Mouse (Mus musculus) ES-Bruce4 (cell line): ENCODE measurements around the gene Sik3. TPM values are rescaled to one million over a fixed set of nuclear protein-coding genes. Genes with fewer than 3 reads are reported as not detected.
"Not testable (repeated sequence)": the region's sequence is repeated elsewhere in the genome, so short reads cannot be mapped to it uniquely, and the experiment has no call there.

Experiments
- H3K27ac ChIP-seq: 2 replicates; pipeline ENCODE4 v1.5.1; 2012; ENCODE audit warnings: low read length, inconsistent platforms; ENCODE audit not compliant: insufficient read depth
- H3K27me3 ChIP-seq: 2 replicates; pipeline ENCODE4 v1.6.1; 2012; ENCODE audit warnings: mild to moderate bottlenecking, low read length, inconsistent platforms; ENCODE audit not compliant: control insufficient read depth, poor library complexity, insufficient read depth, severe bottlenecking
- H3K36me3 ChIP-seq: 2 replicates; pipeline ENCODE4 v1.6.1; 2012; ENCODE audit warnings: inconsistent platforms, mild to moderate bottlenecking, low read length, moderate library complexity; ENCODE audit not compliant: control insufficient read depth, poor library complexity, insufficient read depth, severe bottlenecking
- H3K4me1 ChIP-seq: one replicate; pipeline ENCODE4 v1.8.1; 2011; ENCODE audit warnings: low read length; ENCODE audit not compliant: control insufficient read depth, insufficient read depth
- H3K4me3 ChIP-seq: 2 replicates; pipeline ENCODE4 v1.5.1; 2011; ENCODE audit warnings: low read depth, mild to moderate bottlenecking, low read length
- H3K9ac ChIP-seq: 2 replicates; pipeline ENCODE4 v1.6.1; 2012; ENCODE audit warnings: low read depth, mild to moderate bottlenecking, inconsistent platforms; ENCODE audit not compliant: poor library complexity, severe bottlenecking
- H3K9me3 ChIP-seq: replicated peaks from 2 replicates; pipeline ENCODE4 v1.6.1; 2012; ENCODE audit warnings: mild to moderate bottlenecking, low read length, inconsistent platforms; ENCODE audit not compliant: control insufficient read depth, poor library complexity, insufficient read depth, severe bottlenecking
- CTCF ChIP-seq: IDR thresholded peaks from one replicate; pipeline ENCODE4 v1.8.1; 2011; ENCODE audit warnings: low read depth, low read length
- EP300 ChIP-seq: IDR thresholded peaks from 2 replicates; pipeline ENCODE4 v1.6.1; 2011; ENCODE audit warnings: low read depth, low read length; ENCODE audit not compliant: insufficient read depth
- POLR2A ChIP-seq: IDR thresholded peaks from one replicate; pipeline ENCODE4 v1.8.1; 2011; ENCODE audit warnings: low read length; ENCODE audit not compliant: insufficient read depth
- polyA plus RNA-seq: library from polyadenylated mRNA; stranded (reverse); fragments of >200 nt; gene quantifications from 2 replicates; pipeline ENCODE4 v1.2.4, GENCODE M21; 2011; ENCODE audit warnings: low read depth; ENCODE audit not compliant: missing spikeins, insufficient read depth, insufficient read length

Sik3 gene
- polyA plus RNA-seq, 1 experiment: 23.2 TPM

DNA sequence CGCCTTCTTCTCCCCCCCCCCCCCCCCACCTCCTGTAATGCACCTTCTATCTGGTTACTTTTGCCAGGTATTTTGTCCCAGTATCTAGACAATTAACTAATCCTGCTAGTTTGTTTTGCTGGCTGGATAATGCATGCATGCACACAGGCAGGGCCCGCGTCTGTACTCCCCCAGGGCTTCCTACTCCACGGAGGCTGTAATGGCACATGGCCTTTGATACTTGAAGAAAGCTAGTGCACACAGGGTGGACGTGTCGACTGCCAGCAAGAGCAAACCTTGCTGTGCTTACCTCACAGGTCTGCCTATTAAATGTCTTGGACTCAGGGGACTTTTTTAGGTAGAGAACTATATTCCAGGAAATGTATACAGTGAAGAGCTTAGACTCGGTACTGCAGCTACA is 73.3 kb downstream of the Sik3 start:
- no peak for TF ChIP-seq POLR2A
- TF ChIP-seq CTCF: no peak
- TF ChIP-seq EP300: no peak
- Histone ChIP-seq H3K9me3 (no peaks in the 10 kb centered on the region), H3K4me1 (no peaks in the 10 kb centered on the region), H3K36me3 (no peaks in the 10 kb centered on the region), H3K27me3 (no peaks in the 10 kb centered on the region), H3K9ac (no peak overlapping the region), H3K27ac (no peak overlapping the region), H3K4me3 (no peak overlapping the region)

DNA sequence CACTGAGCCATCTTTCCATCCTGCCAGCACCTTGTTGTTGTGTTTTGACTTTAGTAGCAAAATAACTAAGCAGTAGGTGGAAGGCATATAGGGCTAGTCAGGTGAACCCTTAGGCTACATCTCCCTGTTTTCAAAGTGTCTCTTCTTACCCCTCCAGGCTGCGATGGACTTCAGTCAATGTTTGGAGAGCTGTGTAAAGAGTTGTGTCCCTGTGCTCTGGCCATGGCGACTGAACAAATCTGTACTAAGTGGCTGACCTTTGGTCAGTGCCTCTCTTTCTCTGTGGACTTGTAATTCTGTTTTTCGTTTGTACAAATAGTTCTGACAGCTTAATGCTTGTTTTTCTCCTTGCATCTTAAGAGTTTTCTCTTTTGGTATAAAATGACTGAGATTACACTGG is 74.2 kb downstream of the Sik3 start:
- H3K9ac ChIP-seq: no peak overlapping the region

DNA sequence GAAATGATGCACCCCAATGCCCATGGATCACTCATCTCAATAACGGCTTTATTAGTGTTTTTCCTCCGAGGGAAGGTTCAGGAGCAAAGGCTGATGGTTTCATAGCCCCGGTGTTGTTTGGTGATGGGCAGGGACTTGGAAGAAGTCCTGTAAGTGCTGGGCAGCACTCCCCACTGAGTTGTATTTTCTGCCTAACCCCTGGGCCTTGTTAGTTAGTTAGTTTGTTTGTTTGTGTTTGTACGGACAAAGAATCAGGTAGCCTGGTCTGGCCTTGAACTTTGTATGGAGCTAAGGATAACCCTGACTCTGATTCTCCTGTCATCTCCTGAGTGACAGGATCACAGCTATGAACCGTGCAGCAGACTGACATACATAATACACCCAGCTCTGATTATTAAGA is 74.8 kb downstream of the Sik3 start:
- Histone ChIP-seq H3K9ac (no peak overlapping the region), H3K4me1 (no peaks in the 10 kb centered on the region), H3K4me3 (no peak overlapping the region), H3K36me3 (no peaks in the 10 kb centered on the region), H3K9me3 (no peaks in the 10 kb centered on the region), H3K27ac (no peak overlapping the region), H3K27me3 (no peaks in the 10 kb centered on the region)
- TF ChIP-seq POLR2A (no peak), CTCF (no peak), EP300 (no peak)

More for the DNA sequence above, 74.2 kb downstream of the Sik3 start:
- Histone ChIP-seq H3K27me3 (no peaks in the 10 kb centered on the region), H3K4me1 (no peaks in the 10 kb centered on the region), H3K4me3 (no peak overlapping the region), H3K36me3 (no peaks in the 10 kb centered on the region), H3K27ac (no peak overlapping the region), H3K9me3 (no peaks in the 10 kb centered on the region)
- TF ChIP-seq EP300 (no peak), POLR2A (no peak), CTCF (no peak)

DNA sequence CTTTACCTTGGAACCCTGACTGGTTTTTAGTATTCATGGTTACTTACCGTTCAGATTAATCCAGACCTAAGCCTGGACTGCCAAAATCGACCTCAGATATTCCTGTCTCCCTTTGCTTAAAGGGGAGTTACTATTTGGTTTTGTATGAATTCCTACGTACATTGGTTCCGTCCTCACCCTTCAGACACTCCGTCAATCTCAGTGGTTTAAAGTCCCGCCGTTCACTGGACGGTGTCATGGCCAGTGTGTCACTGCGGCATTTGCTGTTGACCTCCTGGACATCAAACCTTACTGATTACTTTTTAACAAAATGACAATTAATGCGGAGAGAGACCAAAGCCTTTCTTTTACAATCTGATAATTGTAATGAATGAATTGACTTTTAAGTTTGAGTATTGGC is 76.1 kb downstream of the Sik3 start:
- Histone ChIP-seq H3K9ac (no peak overlapping the region), H3K9me3 (no peaks in the 10 kb centered on the region), H3K27me3 (no peaks in the 10 kb centered on the region), H3K4me3 (no peak overlapping the region), H3K36me3 (no peaks in the 10 kb centered on the region), H3K4me1 (no peaks in the 10 kb centered on the region), H3K27ac (no peak overlapping the region)
- TF ChIP-seq CTCF: no peak
- no peak for TF ChIP-seq EP300
- no peak for TF ChIP-seq POLR2A

DNA sequence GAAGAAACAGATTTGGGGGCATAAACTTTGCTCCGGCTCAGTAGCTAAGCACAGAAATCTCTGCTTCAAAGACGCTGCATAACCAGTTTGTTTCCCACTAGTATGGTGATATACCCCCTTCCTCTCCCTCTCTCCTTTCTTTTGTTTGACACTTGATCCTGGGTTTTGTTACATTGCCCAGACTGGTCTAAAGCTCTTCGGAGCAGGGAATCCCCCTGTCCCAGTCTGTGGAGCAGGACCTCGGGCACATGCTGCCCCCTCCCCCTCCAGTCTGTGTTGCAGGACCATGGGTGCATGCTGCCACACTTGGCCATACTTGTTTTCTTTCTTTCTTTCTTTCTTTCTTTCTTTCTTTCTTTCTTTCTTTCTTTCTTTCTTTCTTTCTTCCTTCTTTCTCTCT is 77.4 kb downstream of the Sik3 start:
- Histone ChIP-seq H3K27me3 (no peaks in the 10 kb centered on the region), H3K4me3 (no peak overlapping the region)

DNA sequence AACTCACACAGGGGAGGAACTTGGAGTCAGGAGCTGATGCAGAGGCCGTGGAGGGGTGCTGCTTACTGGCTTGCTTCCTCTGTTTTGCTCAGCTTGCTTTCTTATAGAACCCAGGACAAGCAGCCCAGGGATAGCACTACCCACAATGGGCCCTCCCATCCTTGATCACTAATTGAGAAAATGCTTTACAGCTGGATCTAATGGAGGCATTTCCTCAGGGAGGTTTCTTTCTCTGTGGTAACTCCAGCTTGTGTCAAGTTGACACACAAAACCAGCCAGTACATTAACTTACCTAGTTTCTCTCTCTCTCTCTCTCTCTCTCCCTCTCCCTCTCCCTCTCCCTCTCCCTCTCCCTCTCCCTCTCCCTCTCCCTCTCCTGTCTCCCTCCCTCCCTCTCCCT is 78.5 kb downstream of the Sik3 start:
- H3K27ac ChIP-seq, H3K9ac ChIP-seq, H3K4me1 ChIP-seq, H3K27me3 ChIP-seq, H3K36me3 ChIP-seq, H3K9me3 ChIP-seq, H3K4me3 ChIP-seq: not testable (repeated sequence)

More for the DNA sequence above, 77.4 kb downstream of the Sik3 start:
- H3K36me3 ChIP-seq: no peaks in the 10 kb centered on the region
- TF ChIP-seq POLR2A (no peak), CTCF (no peak), EP300 (no peak)
- H3K4me1 ChIP-seq: no peaks in the 10 kb centered on the region
- H3K27ac ChIP-seq: no peak overlapping the region
- H3K9me3 ChIP-seq: no peaks in the 10 kb centered on the region
- no peak overlapping the region for H3K9ac ChIP-seq
